Mouse (Mus musculus) lung, embryonic 14.5 days (tissue): Measurements from ENCODE around the gene Rpl10a. TPM values are rescaled to one million over a fixed set of nuclear protein-coding genes. Genes with fewer than 3 reads are reported as not detected.
A peak's percentile ranks its signal among the peaks of the same experiment; 100 is the strongest.

Experiments used
- ATAC-seq: fragments of 200-750 bp; cut with Nextera tagmentation; 2 replicates; pipeline ENCODE4 v1.8.0; 2017; ENCODE audit warnings: mild to moderate bottlenecking, moderate TSS enrichment, moderate library complexity; ENCODE audit not compliant: insufficient read depth
- DNase-seq: peaks from one replicate; pipeline ENCODE4 v3.0.0-alpha.2; 2015
- H3K27ac ChIP-seq: fragments of 300-500 bp; sonication (generic); 2 replicates; pipeline ENCODE4 v1.5.1; 2014; ENCODE audit warnings: low read depth, mild to moderate bottlenecking, moderate library complexity
- H3K27me3 ChIP-seq: fragments of 300-500 bp; sonication (generic); 2 replicates; pipeline ENCODE4 v1.6.1; 2014; ENCODE audit warnings: low read length, control low read depth; ENCODE audit not compliant: insufficient read depth
- H3K36me3 ChIP-seq: fragments of 300-500 bp; sonication (generic); 2 replicates; pipeline ENCODE4 v1.6.1; 2014; ENCODE audit warnings: control low read depth; ENCODE audit not compliant: insufficient read depth
- H3K4me1 ChIP-seq: fragments of 300-500 bp; sonication (generic); 2 replicates; pipeline ENCODE4 v1.6.1; 2014; ENCODE audit warnings: antibody characterized with exemption, control low read depth; ENCODE audit not compliant: insufficient read depth
- H3K4me2 ChIP-seq: fragments of 300-500 bp; sonication (generic); 2 replicates; pipeline ENCODE4 v1.6.1; 2014; ENCODE audit warnings: mild to moderate bottlenecking
- H3K4me3 ChIP-seq: fragments of 300-500 bp; sonication (generic); 2 replicates; pipeline ENCODE4 v1.5.1; 2014; ENCODE audit warnings: low read depth, low read length
- H3K9ac ChIP-seq: fragments of 300-500 bp; sonication (generic); 2 replicates; pipeline ENCODE4 v1.6.1; 2014
- H3K9me3 ChIP-seq: fragments of 300-500 bp; sonication (generic); 2 replicates; pipeline ENCODE4 v1.6.1; 2016; ENCODE audit warnings: low read depth, low read length, control low read depth
- CTCF ChIP-seq: IDR thresholded peaks from 2 replicates; pipeline ENCODE4 v1.5.1; 2016; ENCODE audit warnings: antibody characterized with exemption, low read depth
- WGBS: fragments of 180-500 bp; shearing (Covaris S2); extraction: QIAGEN DNeasy Blood & Tissue Kit; methylation state at CpG from one replicate; pipeline ENCODE4 v1.1.7; 2014; 5-methylcytosine and 5-hydroxymethylcytosine counted together
- polyA plus RNA-seq: library from polyadenylated mRNA; unstranded; fragments of >200 nt; fragmentation: Nextera tagmentation; extraction: Ambion mirVana; gene quantifications from 2 replicates; pipeline ENCODE4 v1.2.1, GENCODE M21; 2014

The Rpl10a gene
- polyA plus RNA-seq, 1 experiment from 2014 or later, result 802 TPM

DNA sequence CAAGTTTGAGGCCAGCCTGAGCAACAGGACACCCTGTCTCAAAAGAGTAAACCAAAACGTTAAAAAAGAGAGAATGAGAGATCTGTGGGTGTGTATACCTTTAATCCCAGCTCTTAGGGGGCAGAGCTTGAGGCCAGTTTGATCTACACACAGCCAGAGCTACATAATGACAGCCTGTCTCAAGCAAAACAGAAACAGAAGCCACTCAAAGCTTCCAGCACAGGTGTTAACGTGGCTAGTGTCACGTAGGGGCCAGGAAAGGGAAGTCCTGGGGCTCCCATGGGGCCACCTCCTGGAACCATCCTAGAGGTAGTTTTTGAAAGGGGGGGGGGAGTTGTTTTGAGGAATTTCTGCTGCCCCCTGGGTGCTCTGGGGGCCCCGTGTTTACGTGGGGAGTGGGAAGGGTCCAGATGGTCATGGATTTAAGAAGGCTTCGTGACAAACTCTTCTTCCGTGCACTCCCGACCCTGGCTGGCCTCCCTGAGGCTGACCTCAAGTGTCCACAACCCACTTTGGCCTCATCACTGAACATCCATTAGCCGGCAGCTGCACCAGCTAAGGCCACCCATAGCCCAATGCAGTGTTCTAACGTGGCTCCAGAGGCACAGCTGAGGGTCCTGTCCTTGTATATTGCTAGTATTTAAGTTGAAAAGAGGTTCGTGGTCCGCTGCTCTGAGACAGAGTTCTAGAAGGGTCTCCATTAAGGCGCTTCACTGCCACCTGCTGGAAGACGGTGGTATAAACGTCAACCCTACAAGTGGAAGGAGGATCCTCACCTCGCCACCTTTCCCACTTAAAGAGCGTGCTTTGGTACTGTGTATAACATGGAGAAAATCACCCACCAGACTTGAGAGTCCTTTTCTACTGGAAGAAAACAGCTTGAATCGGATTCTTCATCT is 19.7 kb upstream of the Rpl10a start:
- WGBS, result 9% methylated on average over 18 of the region's 18 CpGs
- no peak overlapping the region for H3K9ac ChIP-seq
- no peaks in the 10 kb centered on the region for H3K4me1 ChIP-seq
- H3K4me3 ChIP-seq, result no peak overlapping the region
- peak overlapping the region; percentile 45 for H3K4me2 ChIP-seq
- no peaks in the 10 kb centered on the region for H3K9me3 ChIP-seq
- no peaks in the 10 kb centered on the region for H3K36me3 ChIP-seq
- peak; percentile 97 for TF ChIP-seq CTCF
- no peak overlapping the region for H3K27ac ChIP-seq
- ATAC-seq (0 out of 2 replicates have a peak, but pooled peaks have one; percentile 18), DNase-seq (peak; percentile 98)
- no peaks in the 10 kb centered on the region for H3K27me3 ChIP-seq

DNA sequence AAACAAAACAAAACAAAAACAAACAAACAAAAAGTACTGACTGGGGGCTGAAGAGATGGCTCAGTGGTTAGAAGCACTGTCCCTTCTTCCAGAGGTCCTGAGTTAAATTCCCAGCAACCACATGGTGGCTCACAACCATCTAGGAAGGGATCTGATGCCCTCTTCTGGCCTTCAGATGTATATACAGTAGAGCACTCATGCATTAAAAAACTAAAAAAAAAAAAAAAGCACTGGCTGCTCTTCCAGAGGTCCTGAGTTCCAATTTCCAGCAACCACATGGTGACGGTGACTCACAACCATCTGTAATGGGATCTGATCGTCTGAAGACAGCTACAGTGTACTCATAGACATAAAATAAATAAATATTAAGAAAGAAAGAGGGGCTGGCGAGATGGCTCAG is 17.4 kb upstream of the Rpl10a start:
- Histone ChIP-seq H3K27me3 (no peaks in the 10 kb centered on the region), H3K36me3 (peaks cover 3% of the 10 kb centered on the region; the same call in 1 of the 2 replicates), H3K4me1 (0 out of 2 replicates have a peak, but pooled peaks cover 4% of the 10 kb centered on the region), H3K4me3 (no peak overlapping the region), H3K27ac (no peak overlapping the region), H3K9ac (no peak overlapping the region), H3K9me3 (no peaks in the 10 kb centered on the region), H3K4me2 (no peak overlapping the region)
- WGBS, result 64% methylated on average over 3 of the region's 3 CpGs
- ATAC-seq (no peak), DNase-seq (no peak)
- TF ChIP-seq CTCF, result no peak

DNA sequence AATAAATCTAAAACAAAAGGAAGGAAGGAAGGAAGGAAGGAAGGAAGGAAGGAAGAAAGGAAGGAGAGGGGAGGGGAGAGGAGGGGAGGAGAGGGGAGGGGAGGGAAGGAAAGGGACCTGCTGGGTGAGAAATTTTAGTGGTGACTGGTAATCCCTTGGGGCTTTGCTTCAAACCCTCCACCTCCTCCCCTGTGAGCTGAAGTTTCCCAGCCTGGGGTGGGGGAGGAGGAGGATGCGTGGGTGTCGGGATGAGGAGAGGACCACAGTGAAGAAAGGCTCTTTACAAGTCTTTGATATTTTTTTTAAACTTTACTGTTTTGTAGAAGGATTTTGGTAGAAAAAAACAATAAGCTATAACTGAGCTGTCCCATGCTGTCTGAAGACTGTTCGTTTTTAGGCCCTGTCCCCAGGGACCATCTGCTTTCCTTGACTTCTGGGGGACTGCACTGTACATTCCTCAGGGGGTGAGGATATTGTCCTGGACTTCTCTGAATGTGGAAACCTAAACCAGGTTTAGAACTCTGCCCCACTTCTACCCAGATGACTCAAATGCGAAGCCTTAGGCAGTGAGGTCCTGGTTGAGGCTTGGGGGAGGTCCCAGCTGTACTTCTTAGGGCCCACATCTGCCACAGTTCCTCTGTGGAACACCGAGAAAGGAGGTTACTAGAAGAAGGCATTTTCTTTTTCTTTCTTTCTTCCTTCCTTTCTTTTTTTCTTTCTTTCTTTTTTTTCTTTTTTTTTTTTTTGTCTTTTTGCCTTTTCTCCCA is 16.7 kb upstream of the Rpl10a start:
- Histone ChIP-seq H3K27ac (no peak overlapping the region), H3K4me1 (0 out of 2 replicates have a peak, but pooled peaks cover 4% of the 10 kb centered on the region), H3K4me3 (no peak overlapping the region), H3K4me2 (no peak overlapping the region), H3K9ac (no peak overlapping the region), H3K9me3 (no peaks in the 10 kb centered on the region), H3K36me3 (peaks cover 10% of the 10 kb centered on the region; the same call in 1 of the 2 replicates), H3K27me3 (no peaks in the 10 kb centered on the region)
- WGBS, result 75% methylated on average over 5 of the region's 5 CpGs
- TF ChIP-seq CTCF, result no peak
- ATAC-seq (no peak), DNase-seq (no peak)

DNA sequence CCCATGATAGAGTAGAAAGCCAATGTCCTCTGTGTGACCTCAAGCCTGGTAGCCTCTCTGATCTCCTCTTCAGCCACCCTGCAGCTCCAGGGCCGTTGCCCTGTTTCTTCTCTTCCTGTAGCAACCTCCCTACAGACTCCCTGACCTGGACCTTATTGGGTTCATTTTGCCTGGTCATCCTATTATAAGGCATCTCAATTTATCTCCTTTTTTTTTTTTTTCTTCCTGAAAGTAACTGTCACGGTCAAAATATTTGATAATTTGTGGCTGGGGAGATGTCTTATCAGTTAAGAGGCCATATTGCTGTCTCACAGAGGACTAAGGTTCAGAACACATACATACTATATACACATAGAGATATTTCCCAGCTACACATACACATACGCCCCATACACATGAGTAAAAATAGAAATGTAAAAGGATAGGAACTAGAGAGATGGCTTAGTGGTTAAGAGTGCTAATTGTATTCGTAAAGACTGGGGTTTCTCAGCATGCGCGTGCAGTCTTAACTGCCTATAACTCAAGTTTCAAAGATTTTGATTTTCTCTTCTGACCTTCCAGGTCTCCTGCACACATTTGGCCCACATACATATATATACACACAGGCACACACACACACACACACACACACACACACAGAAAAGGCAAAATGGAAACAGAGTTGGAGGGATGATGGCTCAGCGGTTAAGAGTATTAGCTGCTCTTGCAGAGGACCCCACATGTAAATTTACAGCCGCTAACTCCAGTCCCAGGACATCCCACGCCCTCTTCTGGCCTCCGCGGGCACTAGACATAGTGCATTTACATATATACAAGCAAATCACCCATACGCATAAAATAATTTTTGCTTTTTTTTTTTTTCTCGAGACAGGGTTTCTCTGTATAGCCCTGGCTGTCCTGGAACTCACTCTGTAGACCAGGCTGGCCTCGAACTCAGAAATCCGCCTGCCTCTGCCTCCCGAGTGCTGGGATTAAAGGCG is 15.7 kb upstream of the Rpl10a start:
- Histone ChIP-seq H3K4me2 (peak overlapping the region; percentile 86), H3K4me3 (peak overlapping the region; percentile 82), H3K27me3 (no peaks in the 10 kb centered on the region), H3K4me1 (0 out of 2 replicates have a peak, but pooled peaks cover 4% of the 10 kb centered on the region), H3K36me3 (peaks cover 19% of the 10 kb centered on the region; the same call in 1 of the 2 replicates), H3K27ac (peak overlapping the region; percentile 76; the same call in 1 of the 2 replicates), H3K9me3 (no peaks in the 10 kb centered on the region), H3K9ac (no peak overlapping the region)
- DNase-seq (peak; percentile 74), ATAC-seq (peak; percentile 36)
- 20% methylated on average over 17 of the region's 17 CpGs for WGBS
- TF ChIP-seq CTCF, result peak; percentile 52

DNA sequence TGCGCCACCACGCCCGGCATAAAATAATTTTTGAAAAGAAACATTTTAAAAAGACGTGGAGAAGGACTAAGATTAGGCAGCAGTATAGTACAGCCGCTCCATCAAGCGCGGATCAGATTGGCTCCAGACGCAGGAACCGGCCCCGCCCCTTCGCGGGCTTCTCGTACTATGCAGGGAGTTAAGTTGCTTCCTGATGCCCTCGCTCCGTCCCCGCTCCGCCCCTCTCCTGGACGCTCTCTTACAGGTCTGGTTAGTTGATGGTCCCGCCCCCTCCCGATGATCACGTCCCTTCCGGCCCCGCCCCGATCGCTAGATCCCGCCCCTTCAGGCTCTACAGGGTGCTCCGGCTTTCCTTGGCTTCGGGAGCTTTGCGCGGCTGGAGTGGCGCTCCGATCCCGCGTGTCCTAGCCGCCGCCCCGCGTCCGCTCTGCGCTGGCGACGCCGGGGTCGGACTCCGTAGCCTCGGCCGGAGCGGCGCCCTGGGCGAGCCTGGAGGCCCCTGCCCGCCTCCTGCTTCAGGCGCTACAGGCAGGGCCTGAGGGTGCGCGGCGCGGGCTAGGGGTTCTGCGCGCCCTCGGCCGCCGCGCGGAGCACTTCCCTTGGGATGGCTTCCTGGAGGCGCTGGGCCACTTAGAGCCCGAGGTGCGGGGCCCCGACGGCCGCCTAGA is 14.9 kb upstream of the Rpl10a start, which contains the start of gene Fance:
Fance (plus strand) TSS at position 308 of the 668 bp plus-strand sequence.
- Histone ChIP-seq H3K27me3 (no peaks in the 10 kb centered on the region), H3K27ac (peak within 1 kb of the TSS; percentile 94), H3K9me3 (no peaks in the 10 kb centered on the region), H3K4me3 (peak within 1 kb of the TSS; percentile 82), H3K9ac (peak within 1 kb of the TSS; percentile 89), H3K4me2 (peak within 1 kb of the TSS; percentile 86), H3K4me1 (0 out of 2 replicates have a peak, but pooled peaks cover 4% of the 10 kb centered on the region), H3K36me3 (peaks cover 27% of the 10 kb centered on the region)
- DNase-seq (peak; percentile 100), ATAC-seq (peak; percentile 97)
- TF ChIP-seq CTCF, result no peak
- WGBS, result under 1% methylated on average over 69 of the region's 69 CpGs

DNA sequence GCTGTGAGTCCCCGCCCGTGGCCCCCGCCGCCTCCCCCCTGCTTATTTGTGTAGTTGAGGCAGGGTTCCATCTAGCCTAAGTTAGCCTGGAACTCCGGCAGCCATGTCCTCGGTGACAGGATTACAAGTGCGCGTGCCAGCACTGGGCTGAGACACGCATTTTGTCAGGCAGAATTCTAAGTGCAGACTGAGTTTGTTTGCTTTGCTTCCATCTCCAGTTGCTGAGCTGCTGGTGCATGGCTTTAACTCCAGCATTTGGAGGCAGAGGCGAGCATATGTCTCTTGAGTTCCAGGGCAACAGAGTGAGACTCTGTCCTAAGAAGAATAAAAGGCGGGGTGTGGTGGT is 14.4 kb upstream of the Rpl10a start:
- H3K4me1 ChIP-seq, result 0 out of 2 replicates have a peak, but pooled peaks cover 4% of the 10 kb centered on the region
- 1% methylated on average over 11 of the region's 11 CpGs for WGBS
- no peaks in the 10 kb centered on the region for H3K9me3 ChIP-seq
- peak overlapping the region; percentile 94 for H3K27ac ChIP-seq
- 0 out of 2 replicates have a peak, but pooled peaks have one; percentile 5 for TF ChIP-seq CTCF
- H3K36me3 ChIP-seq, result peaks cover 29% of the 10 kb centered on the region
- H3K4me3 ChIP-seq, result peak overlapping the region; percentile 82
- no peaks in the 10 kb centered on the region for H3K27me3 ChIP-seq
- peak overlapping the region; percentile 89 for H3K9ac ChIP-seq
- DNase-seq (peak; percentile 64), ATAC-seq (peak; percentile 43)
- H3K4me2 ChIP-seq, result peak overlapping the region; percentile 86
